Mouse (Mus musculus): ENCODE results near the gene Tmem159. TPM values are rescaled to one million over a fixed set of nuclear protein-coding genes. Genes with fewer than 3 reads are reported as not detected.

Gene Tmem159
- total and polyA plus RNA-seq, 3 experiments = not detected

DNA sequence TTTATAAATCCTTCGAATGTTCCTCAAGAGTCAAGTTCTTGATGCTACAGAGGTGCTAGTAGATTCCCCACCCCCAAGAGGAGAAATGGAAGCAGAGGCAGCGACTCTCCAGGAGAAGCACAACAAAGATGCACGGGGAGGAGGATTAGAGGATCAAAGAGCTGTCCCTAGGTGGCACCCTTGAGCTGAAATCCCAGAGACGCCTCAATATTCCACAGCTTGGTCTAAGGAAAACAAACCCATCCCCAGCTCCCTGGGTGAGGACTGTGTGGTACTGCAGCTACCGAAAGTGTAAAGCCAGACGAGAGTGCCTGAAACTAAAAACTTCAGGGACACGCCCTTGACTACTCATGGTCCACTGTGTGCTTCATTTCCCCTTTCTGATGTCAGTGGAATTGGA lies 4.3 kb upstream of the Tmem159 start:
- dilution Hi-C loops (cut with MboI; ENCODE audit: extremely low pct_ligation_motif_present, extremely low pct_unique_long_range_greater_than_20kb, low sequenced_read_pairs) (no loop called here), in situ Hi-C loops (cut with MboI; ENCODE audit: low pct_ligation_motif_present, low pct_unique_long_range_greater_than_20kb, low sequenced_read_pairs) (no loop called here)
- no peaks in the 10 kb centered on the region for H3K79me2 ChIP-seq (replicated peaks; ENCODE audit: control insufficient read depth, extremely low read depth, insufficient read depth, poor library complexity, severe bottlenecking)
- H3K27ac ChIP-seq (ENCODE audit: insufficient read depth, low read depth) = no peak overlapping the region
- H3K9ac ChIP-seq (ENCODE audit: insufficient read depth, low read depth) = no peak overlapping the region
- peak overlapping the region; percentile 35; the same call in 1 of the 2 replicates for H3K4me2 ChIP-seq (ENCODE audit: insufficient read depth, low read depth, poor library complexity, severe bottlenecking)
- H3K4me3 ChIP-seq (replicated peaks in 1 of 3; ENCODE audit: low read depth in 2 of 3, low read length in 2 of 3, poor library complexity in 1 of 3) = no peak overlapping the region
- peaks cover 0 to 5% of the 10 kb centered on the region in 2 experiments; a peak in 1 of 4 replicates for H3K4me1 ChIP-seq (ENCODE audit: control insufficient read depth in 1 of 2, insufficient read depth in 2 of 2)
- no peaks in the 10 kb centered on the region for H3K27me3 ChIP-seq (replicated peaks)
- no peak for TF ChIP-seq ZKSCAN1 (IDR thresholded peaks at IDR 0.05; ENCODE audit: borderline replicate concordance, low read depth, low read length)
- peak; percentile 52 to 62 for TF ChIP-seq CTCF (conservative IDR thresholded peaks at IDR 0.05 in 1 of 2, IDR thresholded peaks at IDR 0.05 in 1 of 2; ENCODE audit: low read depth in 2 of 2, low read length in 2 of 2)
- TF ChIP-seq MYC (IDR thresholded peaks at IDR 0.05; ENCODE audit: low read depth, low read length) = no peak
- peak; percentile 23 for TF ChIP-seq RAD21 (IDR thresholded peaks at IDR 0.05; ENCODE audit: low read depth, low read length)
- no peaks in the 10 kb centered on the region for H3K36me3 ChIP-seq (replicated peaks in 1 of 2; ENCODE audit: control insufficient read depth in 1 of 2, insufficient read depth in 1 of 2, low read length in 1 of 2)
- H3K9me3 ChIP-seq (replicated peaks; ENCODE audit: low read length) = no peaks in the 10 kb centered on the region
- peak; percentile 20 for DNase-seq (ENCODE audit: extremely low read depth)

DNA sequence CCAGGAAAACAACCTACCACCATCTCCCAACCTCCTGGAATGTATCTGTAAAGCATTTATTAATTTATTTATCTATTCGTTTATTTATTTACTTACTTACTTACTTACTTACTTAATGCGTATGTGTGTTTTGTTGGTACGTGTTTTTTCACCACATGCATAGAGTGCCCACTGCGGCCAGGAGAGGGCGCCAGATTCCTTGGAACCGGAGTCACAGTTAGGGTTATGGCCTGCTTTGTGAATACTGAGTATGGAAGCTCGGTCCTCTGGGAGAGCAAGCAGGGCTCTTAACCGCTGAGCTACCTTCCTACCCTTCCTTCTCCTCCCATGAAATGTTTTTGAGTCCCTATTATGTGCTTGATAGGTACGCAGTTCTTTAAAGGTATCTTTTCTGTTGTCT lies 3.8 kb upstream of the Tmem159 start:
- in situ Hi-C loops (cut with MboI; ENCODE audit: low pct_ligation_motif_present, low pct_unique_long_range_greater_than_20kb, low sequenced_read_pairs) = no loop called here
- H3K36me3 ChIP-seq (replicated peaks in 1 of 2; ENCODE audit: control insufficient read depth in 1 of 2, insufficient read depth in 1 of 2, low read length in 1 of 2) = no peaks in the 10 kb centered on the region
- H3K27me3 ChIP-seq (replicated peaks) = no peaks in the 10 kb centered on the region
- dilution Hi-C loops (cut with MboI; ENCODE audit: extremely low pct_ligation_motif_present, extremely low pct_unique_long_range_greater_than_20kb, low sequenced_read_pairs) = no loop called here
- no peak overlapping the region for H3K9ac ChIP-seq (ENCODE audit: insufficient read depth, low read depth)
- no peak overlapping the region for H3K27ac ChIP-seq (ENCODE audit: insufficient read depth, low read depth)
- H3K79me2 ChIP-seq (replicated peaks; ENCODE audit: control insufficient read depth, extremely low read depth, insufficient read depth, poor library complexity, severe bottlenecking) = no peaks in the 10 kb centered on the region
- no peak overlapping the region for H3K4me3 ChIP-seq (replicated peaks in 1 of 3; ENCODE audit: low read depth in 2 of 3, low read length in 2 of 3, poor library complexity in 1 of 3)
- peak; percentile 58 for DNase-seq (ENCODE audit: extremely low read depth)
- H3K4me2 ChIP-seq (ENCODE audit: insufficient read depth, low read depth, poor library complexity, severe bottlenecking) = no peak overlapping the region
- no peak for TF ChIP-seq SIN3A (IDR thresholded peaks at IDR 0.05; ENCODE audit: low read length)
- TF ChIP-seq CHD2 (IDR thresholded peaks at IDR 0.05; ENCODE audit: low read length) = no peak
- TF ChIP-seq JUN (IDR thresholded peaks at IDR 0.05; ENCODE audit: insufficient read depth, low read depth, low read length) = no peak
- TF ChIP-seq SMC3 (IDR thresholded peaks at IDR 0.05; ENCODE audit: low read depth, low read length) = peak; percentile 57
- TF ChIP-seq CTCF (conservative IDR thresholded peaks at IDR 0.05 in 1 of 2, IDR thresholded peaks at IDR 0.05 in 1 of 2; ENCODE audit: low read depth in 2 of 2, low read length in 2 of 2) = peak in 1 of 2 experiments; percentile 76; a peak in 2 of 4 replicates
- TF ChIP-seq CHD1 (IDR thresholded peaks at IDR 0.05; ENCODE audit: low read depth, low read length) = no peak
- peak; percentile 56 for TF ChIP-seq RAD21 (IDR thresholded peaks at IDR 0.05; ENCODE audit: low read depth, low read length)
- H3K4me1 ChIP-seq (ENCODE audit: control insufficient read depth in 1 of 2, insufficient read depth in 2 of 2) = peaks cover 0 to 5% of the 10 kb centered on the region in 2 experiments; a peak in 1 of 4 replicates
- no peaks in the 10 kb centered on the region for H3K9me3 ChIP-seq (replicated peaks; ENCODE audit: low read length)

DNA sequence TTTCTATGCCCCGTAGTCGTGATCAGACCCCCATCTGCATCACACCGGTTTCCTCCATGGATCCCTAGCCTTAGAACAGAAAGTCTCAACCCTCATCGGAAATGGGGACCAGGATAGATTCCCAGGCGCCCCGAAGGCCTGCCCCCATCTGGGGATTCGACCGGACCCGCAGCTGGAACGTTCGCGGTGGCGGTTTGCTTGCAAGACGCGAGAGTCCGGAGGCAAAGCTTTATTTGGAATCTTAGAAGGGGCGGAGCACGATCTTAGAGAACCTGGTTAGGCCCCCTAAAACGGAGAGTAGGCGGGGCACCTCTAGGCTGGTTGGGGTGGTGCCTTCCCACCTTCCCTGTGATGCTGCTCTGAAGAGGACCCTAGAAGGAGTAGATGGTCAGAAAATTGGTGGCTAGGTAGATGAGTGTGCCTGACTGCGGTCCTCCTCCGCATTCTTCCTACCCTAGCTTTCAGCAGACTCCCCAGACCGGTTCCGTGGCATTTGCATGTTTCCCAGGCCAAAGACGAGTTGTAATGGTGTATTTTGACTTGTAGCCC lies 940 bp downstream of the Tmem159 start:
- H3K27me3 ChIP-seq (replicated peaks) = no peaks in the 10 kb centered on the region
- no peak overlapping the region for H3K4me2 ChIP-seq (ENCODE audit: insufficient read depth, low read depth, poor library complexity, severe bottlenecking)
- in situ Hi-C loops (cut with MboI; ENCODE audit: low pct_ligation_motif_present, low pct_unique_long_range_greater_than_20kb, low sequenced_read_pairs) (loop anchor here (25.0 kb wide), 1 partner anchor 534 kb away; the partner anchor contains the start of gene Uqcrc2), dilution Hi-C loops (cut with MboI; ENCODE audit: extremely low pct_ligation_motif_present, extremely low pct_unique_long_range_greater_than_20kb, low sequenced_read_pairs) (no loop called here)
- H3K9me3 ChIP-seq (replicated peaks; ENCODE audit: low read length) = no peaks in the 10 kb centered on the region
- no peaks in the 10 kb centered on the region for H3K79me2 ChIP-seq (replicated peaks; ENCODE audit: control insufficient read depth, extremely low read depth, insufficient read depth, poor library complexity, severe bottlenecking)
- H3K27ac ChIP-seq (ENCODE audit: insufficient read depth, low read depth) = no peak overlapping the region
- DNase-seq (ENCODE audit: extremely low read depth) = no peak
- H3K9ac ChIP-seq (ENCODE audit: insufficient read depth, low read depth) = no peak overlapping the region
- no peaks in the 10 kb centered on the region for H3K36me3 ChIP-seq (replicated peaks in 1 of 2; ENCODE audit: control insufficient read depth in 1 of 2, insufficient read depth in 1 of 2, low read length in 1 of 2)
- no peak overlapping the region for H3K4me3 ChIP-seq (replicated peaks in 1 of 3; ENCODE audit: low read depth in 2 of 3, low read length in 2 of 3, poor library complexity in 1 of 3)
- TF ChIP-seq TCF12 (IDR thresholded peaks at IDR 0.05; ENCODE audit: low read depth, low read length) = no peak
- TF ChIP-seq ZMIZ1 (IDR thresholded peaks at IDR 0.05; ENCODE audit: low read depth, low read length) = no peak
- TF ChIP-seq ZC3H11A (IDR thresholded peaks at IDR 0.05; ENCODE audit: low read depth, low read length) = no peak
- no peak for TF ChIP-seq HCFC1 (IDR thresholded peaks at IDR 0.05; ENCODE audit: low read depth, low read length)
- TF ChIP-seq JUND (conservative IDR thresholded peaks at IDR 0.05; ENCODE audit: low read depth, low read length) = no peak
- no peak for TF ChIP-seq IRF4 (IDR thresholded peaks at IDR 0.05; ENCODE audit: low read depth, low read length)
- no peak for TF ChIP-seq MAX (IDR thresholded peaks at IDR 0.05; ENCODE audit: low read length)
- TF ChIP-seq KAT2A (IDR thresholded peaks at IDR 0.05; ENCODE audit: insufficient replicate concordance, low read length) = no peak
- TF ChIP-seq BHLHE40 (IDR thresholded peaks at IDR 0.05; ENCODE audit: low read depth, low read length) = no peak
- no peak for TF ChIP-seq CHD2 (IDR thresholded peaks at IDR 0.05; ENCODE audit: low read length)
- TF ChIP-seq ELF1 (IDR thresholded peaks at IDR 0.05; ENCODE audit: low read depth, low read length) = no peak
- no peak for TF ChIP-seq MAZ (IDR thresholded peaks at IDR 0.05; ENCODE audit: low read depth, low read length)
- TF ChIP-seq NELFE (IDR thresholded peaks at IDR 0.05; ENCODE audit: low read depth, low read length) = no peak
- TF ChIP-seq POLR2AphosphoS2 (IDR thresholded peaks at IDR 0.05; ENCODE audit: low read depth, low read length) = no peak
- TF ChIP-seq USF2 (conservative IDR thresholded peaks at IDR 0.05; ENCODE audit: low read depth, low read length) = no peak
- H3K4me1 ChIP-seq (ENCODE audit: control insufficient read depth in 1 of 2, insufficient read depth in 2 of 2) = no peaks in the 10 kb centered on the region
